Mouse (Mus musculus) forebrain, embryonic 11.5 days (tissue): Measurements from ENCODE around the gene Syp. TPM values are rescaled to one million over a fixed set of nuclear protein-coding genes. Genes with fewer than 3 reads are reported as not detected.

ENCODE experiments used
- ATAC-seq: fragments of 200-750 bp; cut with Nextera tagmentation; replicated peaks from 2 replicates; pipeline ENCODE4 v1.8.0; 2017; ENCODE audit warnings: moderate TSS enrichment; ENCODE audit not compliant: low FRiP score
- DNase-seq: peaks from one replicate; pipeline ENCODE4 v3.0.0-alpha.2; 2017; ENCODE audit warnings: low spot score
- H3K27ac ChIP-seq: fragments of 300-500 bp; sonication (generic); 2 replicates; pipeline ENCODE4 v1.5.1; 2014; ENCODE audit warnings: low read depth, low read length
- H3K27me3 ChIP-seq: fragments of 300-500 bp; sonication (generic); 2 replicates; pipeline ENCODE4 v1.6.1; 2014; ENCODE audit warnings: mild to moderate bottlenecking, low read length, mixed read lengths; ENCODE audit not compliant: control insufficient read depth, insufficient read depth
- H3K36me3 ChIP-seq: fragments of 300-500 bp; sonication (generic); 2 replicates; pipeline ENCODE4 v1.6.1; 2014; ENCODE audit warnings: mild to moderate bottlenecking, low read length, moderate library complexity, mixed read lengths; ENCODE audit not compliant: control insufficient read depth, insufficient read depth
- H3K4me1 ChIP-seq: fragments of 300-500 bp; sonication (generic); replicated peaks from 2 replicates; pipeline ENCODE4 v1.6.1; 2014; ENCODE audit warnings: low read length, mixed read lengths; ENCODE audit not compliant: control insufficient read depth, insufficient read depth
- H3K4me2 ChIP-seq: fragments of 300-500 bp; sonication (generic); 2 replicates; pipeline ENCODE4 v1.6.1; 2014; ENCODE audit warnings: low read depth, mild to moderate bottlenecking, low read length, moderate library complexity, mixed read lengths; ENCODE audit not compliant: severe bottlenecking
- H3K4me3 ChIP-seq: fragments of 300-500 bp; sonication (generic); 2 replicates; pipeline ENCODE4 v1.5.1; 2014; ENCODE audit warnings: low read depth, low read length
- H3K9ac ChIP-seq: fragments of 300-500 bp; sonication (generic); 2 replicates; pipeline ENCODE4 v1.6.1; 2014; ENCODE audit warnings: low read length
- H3K9me3 ChIP-seq: fragments of 300-500 bp; sonication (generic); 2 replicates; pipeline ENCODE4 v1.6.1; 2016; ENCODE audit warnings: low read length, mixed read lengths; ENCODE audit not compliant: control insufficient read depth
- WGBS: fragments of 180-500 bp; shearing (Covaris S2); extraction: QIAGEN DNeasy Blood & Tissue Kit; methylation state at CpG from one replicate; pipeline ENCODE4 v1.1.7; 2014; 5-methylcytosine and 5-hydroxymethylcytosine counted together
- polyA plus RNA-seq: library from polyadenylated mRNA; unstranded; fragments of >200 nt; fragmentation: Nextera tagmentation; extraction: Ambion mirVana; gene quantifications from 2 replicates; pipeline ENCODE4 v1.2.1, GENCODE M21; 2014

Syp gene
- polyA plus RNA-seq, 1 experiment from 2014 or later, result 12.6 TPM

GRCm38 (mm10) chrX:7688321-7688720 lies 50.0 kb downstream of the Syp start:
- Histone ChIP-seq H3K4me2 (no peak overlapping the region), H3K27me3 (no peaks in the 10 kb centered on the region), H3K4me1 (no peaks in the 10 kb centered on the region), H3K9ac (no peak overlapping the region), H3K36me3 (no peaks in the 10 kb centered on the region), H3K9me3 (no peaks in the 10 kb centered on the region), H3K27ac (no peak overlapping the region), H3K4me3 (no peak overlapping the region)
- 93% methylated on average over 2 of the region's 2 CpGs for WGBS
- ATAC-seq (no peak), DNase-seq (no peak)

GRCm38 (mm10) chrX:7690486-7690885 lies 52.2 kb downstream of the Syp start:
- H3K36me3 ChIP-seq, result no peaks in the 10 kb centered on the region
- no peak overlapping the region for H3K9ac ChIP-seq
- no peak overlapping the region for H3K27ac ChIP-seq
- no peak overlapping the region for H3K4me3 ChIP-seq
- H3K9me3 ChIP-seq, result no peaks in the 10 kb centered on the region
- no peak overlapping the region for H3K4me2 ChIP-seq
- no peaks in the 10 kb centered on the region for H3K27me3 ChIP-seq
- ATAC-seq (no peak), DNase-seq (no peak)
- no peaks in the 10 kb centered on the region for H3K4me1 ChIP-seq
- WGBS, result 67% methylated on average over 3 of the region's 3 CpGs

GRCm38 (mm10) chrX:7692862-7693261 lies 54.6 kb downstream of the Syp start:
- Histone ChIP-seq H3K4me2 (no peak overlapping the region), H3K9ac (no peak overlapping the region), H3K4me3 (no peak overlapping the region), H3K9me3 (no peaks in the 10 kb centered on the region), H3K27me3 (no peaks in the 10 kb centered on the region), H3K4me1 (no peaks in the 10 kb centered on the region; the same call in 1 of the 2 replicates), H3K27ac (no peak overlapping the region), H3K36me3 (no peaks in the 10 kb centered on the region)
- ATAC-seq, result no peak
- WGBS, result 36% methylated on average over 4 of the region's 4 CpGs
- no peak for DNase-seq

GRCm38 (mm10) chrX:7696520-7696919 lies 58.2 kb downstream of the Syp start:
- H3K4me2 ChIP-seq, result peak overlapping the region; percentile 21; the same call in 1 of the 2 replicates
- no peaks in the 10 kb centered on the region for H3K9me3 ChIP-seq
- no peaks in the 10 kb centered on the region for H3K27me3 ChIP-seq
- DNase-seq (no peak), ATAC-seq (peak; percentile 34)
- no peaks in the 10 kb centered on the region; the same call in 1 of the 2 replicates for H3K4me1 ChIP-seq
- WGBS, result 49% methylated on average over 6 of the region's 6 CpGs
- no peak overlapping the region for H3K9ac ChIP-seq
- H3K36me3 ChIP-seq, result no peaks in the 10 kb centered on the region
- no peak overlapping the region for H3K4me3 ChIP-seq
- no peak overlapping the region for H3K27ac ChIP-seq

GRCm38 (mm10) chrX:7696954-7697381 lies 58.7 kb downstream of the Syp start, which contains the start of gene Gpkow:
TSS of gene Gpkow (plus strand) at chrX:7697131.
- H3K9me3 ChIP-seq, result no peaks in the 10 kb centered on the region
- H3K27ac ChIP-seq, result no peak within 1 kb of the TSS
- no peaks in the 10 kb centered on the region; the same call in 1 of the 2 replicates for H3K4me1 ChIP-seq
- peak within 1 kb of the TSS; percentile 49 for H3K4me3 ChIP-seq
- H3K4me2 ChIP-seq, result peak within 1 kb of the TSS; percentile 58
- DNase-seq (peak; percentile 84), ATAC-seq (peak; percentile 94)
- WGBS, result 12% methylated on average over 33 of the region's 33 CpGs
- no peaks in the 10 kb centered on the region for H3K36me3 ChIP-seq
- no peaks in the 10 kb centered on the region for H3K27me3 ChIP-seq
- peak within 1 kb of the TSS; percentile 50 for H3K9ac ChIP-seq

Other genes with a start within 250 kb of the Syp start
- gene Foxp3, start 64.8 kb upstream of the Syp start, polyA plus RNA-seq, result not detected in 2 replicates
- 2.2 and 3.3 TPM in 2 replicates for gene Ppp1r3f, start 64.2 kb upstream of the Syp start, polyA plus RNA-seq
- 33.4 and 33.6 TPM in 2 replicates for gene Ccdc22, start 33.0 kb upstream of the Syp start, polyA plus RNA-seq
- not detected in 2 replicates for gene Cacna1f, start 31.4 kb upstream of the Syp start, polyA plus RNA-seq
- gene Prickle3, start 18.8 kb downstream of the Syp start, polyA plus RNA-seq, result 2.6 and 2.9 TPM in 2 replicates
- gene Plp2, start 32.9 kb downstream of the Syp start, polyA plus RNA-seq, result 54.0 and 64.5 TPM in 2 replicates
- 0.47 TPM in 1 of 2 replicates, not detected in the other for gene Magix, start 42.8 kb downstream of the Syp start, polyA plus RNA-seq
- 44.6 and 47.0 TPM in 2 replicates for gene Gpkow, start 58.7 kb downstream of the Syp start, polyA plus RNA-seq
- 14.2 and 17.2 TPM in 2 replicates for gene Wdr45, start 75.9 kb downstream of the Syp start, polyA plus RNA-seq
- 0.55 TPM in 1 of 2 replicates, not detected in the other for gene Gm45208, start 83.8 kb downstream of the Syp start, polyA plus RNA-seq
- 88.7 and 94.0 TPM in 2 replicates for gene Praf2, start 90.0 kb downstream of the Syp start, polyA plus RNA-seq
- gene Ccdc120, start 112.4 kb downstream of the Syp start, polyA plus RNA-seq, result 22.8 and 27.8 TPM in 2 replicates
- 23.6 and 24.8 TPM in 2 replicates for gene Tfe3, start 124.1 kb downstream of the Syp start, polyA plus RNA-seq
- gene Gripap1, start 151.3 kb downstream of the Syp start, polyA plus RNA-seq, result 56.2 and 57.2 TPM in 2 replicates
- 1.2 and 1.4 TPM in 2 replicates for gene Kcnd1, start 183.8 kb downstream of the Syp start, polyA plus RNA-seq
- 37.3 and 37.6 TPM in 2 replicates for gene Otud5, start 202.9 kb downstream of the Syp start, polyA plus RNA-seq
- gene Pim2, start 239.8 kb downstream of the Syp start, polyA plus RNA-seq, result 10.7 TPM in 2 replicates
- gene Slc35a2, start 245.6 kb downstream of the Syp start, polyA plus RNA-seq, result 10.9 and 12.6 TPM in 2 replicates